Comparison of ENCODE assay signal across 8 mouse cellular contexts in genomic region chr16:31199926-31200789, GRCm38 (mm10). TPM values are rescaled to one million over a fixed set of nuclear protein-coding genes. Genes with fewer than 3 reads are reported as not detected.
DNase-seq lines count a peak whose midpoint lies in the region; ATAC-seq and TF ChIP-seq lines count a peak whose summit lies in the region.

No protein-coding gene starts in this region.

- H3K9ac ChIP-seq in heart, embryonic 13.5 days: peak overlapping the region; percentile 97
- H3K9ac ChIP-seq in liver, embryonic 13.5 days: peak overlapping the region; percentile 91
- peak overlapping the region; percentile 73 for H3K9ac ChIP-seq in stomach, embryonic 15.5 days

- H3K36me3 ChIP-seq in erythroblast, embryonic 14.5 days (ENCODE audit: control insufficient read depth): no peaks in the 10 kb centered on the region
- H3K36me3 ChIP-seq in heart, embryonic 13.5 days: no peaks in the 10 kb centered on the region
- no peaks in the 10 kb centered on the region for H3K36me3 ChIP-seq in liver, embryonic 13.5 days
- H3K36me3 ChIP-seq in stomach, embryonic 15.5 days: no peaks in the 10 kb centered on the region

- no peak for TF ChIP-seq CTCF in bone marrow macrophage, adult 2 months (IDR thresholded peaks at IDR 0.05; ENCODE audit: low read depth, low read length)

- peak; percentile 81 for DNase-seq in A20 (ENCODE audit: low read depth, low spot score)
- DNase-seq in kidney, postnatal 10 days: peak; percentile 74
- peak; percentile 64 for DNase-seq in liver, embryonic 13.5 days
- peak; percentile 65 for DNase-seq in neural tube, embryonic 10.5 days (ENCODE audit: extremely low spot score, low spot score)

- peaks cover 18% of the 10 kb centered on the region for H3K4me1 ChIP-seq in bone marrow macrophage, adult 2 months (ENCODE audit: control insufficient read depth, insufficient read depth, low read length)
- peaks cover 22% of the 10 kb centered on the region for H3K4me1 ChIP-seq in erythroblast, embryonic 14.5 days (ENCODE audit: control insufficient read depth)
- peaks cover 31% of the 10 kb centered on the region for H3K4me1 ChIP-seq in heart, embryonic 13.5 days
- H3K4me1 ChIP-seq in liver, embryonic 13.5 days (replicated peaks): peaks cover 26% of the 10 kb centered on the region
- peaks cover 14% of the 10 kb centered on the region; the same call in 1 of the 2 replicates for H3K4me1 ChIP-seq in stomach, embryonic 15.5 days

- H3K4me2 ChIP-seq in heart, embryonic 13.5 days: peak overlapping the region; percentile 80
- H3K4me2 ChIP-seq in liver, embryonic 13.5 days: peak overlapping the region; percentile 91
- H3K4me2 ChIP-seq in stomach, embryonic 15.5 days: peak overlapping the region; percentile 74

- peak overlapping the region; percentile 96 for H3K27ac ChIP-seq in bone marrow macrophage, adult 2 months (ENCODE audit: insufficient read depth, low read depth, low read length)
- H3K27ac ChIP-seq in heart, embryonic 13.5 days (replicated peaks): peak overlapping the region; percentile 95
- H3K27ac ChIP-seq in liver, embryonic 13.5 days: peak overlapping the region; percentile 93
- H3K27ac ChIP-seq in stomach, embryonic 15.5 days: peak overlapping the region; percentile 90

- H3K4me3 ChIP-seq in bone marrow macrophage, adult 2 months (ENCODE audit: insufficient read depth, low read length): peak overlapping the region; percentile 78
- H3K4me3 ChIP-seq in erythroblast, embryonic 14.5 days (replicated peaks): peak overlapping the region; percentile 93
- peak overlapping the region; percentile 93 for H3K4me3 ChIP-seq in heart, embryonic 13.5 days
- peak overlapping the region; percentile 86 for H3K4me3 ChIP-seq in liver, embryonic 13.5 days (replicated peaks)
- peak overlapping the region; percentile 88 for H3K4me3 ChIP-seq in stomach, embryonic 15.5 days (replicated peaks)

- TF ChIP-seq POLR2A in bone marrow macrophage, adult 2 months (IDR thresholded peaks at IDR 0.05; ENCODE audit: borderline replicate concordance, low read depth, low read length): no peak

- H3K9me3 ChIP-seq in erythroblast, embryonic 14.5 days (ENCODE audit: control insufficient read depth, low read length): no peaks in the 10 kb centered on the region
- H3K9me3 ChIP-seq in heart, embryonic 13.5 days: no peaks in the 10 kb centered on the region
- H3K9me3 ChIP-seq in liver, embryonic 13.5 days (replicated peaks): no peaks in the 10 kb centered on the region
- H3K9me3 ChIP-seq in stomach, embryonic 15.5 days: no peaks in the 10 kb centered on the region

- peak; percentile 3; the same call in 1 of the 2 replicates for ATAC-seq in heart, embryonic 13.5 days (ENCODE audit: extremely low read depth, insufficient number of reproducible peaks, low FRiP score, low TSS enrichment)
- peak; percentile 18 for ATAC-seq in liver, embryonic 13.5 days (ENCODE audit: low read depth)
- peak; percentile 4; the same call in 1 of the 2 replicates for ATAC-seq in stomach, embryonic 15.5 days (ENCODE audit: insufficient read depth, low FRiP score, low read depth)

- peaks cover 9% of the 10 kb centered on the region for H3K27me3 ChIP-seq in erythroblast, embryonic 14.5 days (ENCODE audit: control insufficient read depth)
- no peaks in the 10 kb centered on the region for H3K27me3 ChIP-seq in heart, embryonic 13.5 days (replicated peaks)
- 0 out of 2 replicates have a peak, but pooled peaks cover 2% of the 10 kb centered on the region for H3K27me3 ChIP-seq in liver, embryonic 13.5 days
- no peaks in the 10 kb centered on the region for H3K27me3 ChIP-seq in stomach, embryonic 15.5 days (replicated peaks)

- under 1% methylated on average over 56 of the region's 56 CpGs for WGBS in heart, embryonic 13.5 days
- WGBS in liver, embryonic 13.5 days (ENCODE audit: insufficient replicate concordance): under 1% methylated on average over 54 of the region's 56 CpGs
- under 1% methylated on average over 56 of the region's 56 CpGs for WGBS in stomach, embryonic 15.5 days

RNA-seq across cellular contexts. Expression of gene Acap2, which starts 0.9 kb away (rescaled TPM):
- 55.2 and 62.9 TPM in 2 replicates for polyA plus RNA-seq in bone marrow macrophage, adult 2 months (2012; ENCODE audit: insufficient read depth, insufficient read length, missing spikeins)
- 0.11 and 0.18 TPM in 2 replicates for polyA plus RNA-seq in erythroblast, embryonic 14.5 days (2012)
- polyA plus RNA-seq in heart, embryonic 13.5 days (2015; fragmentation: Nextera tagmentation; extraction: Ambion mirVana): 10.3 and 10.9 TPM in 2 replicates
- polyA plus RNA-seq in liver, embryonic 13.5 days (2015; fragmentation: Nextera tagmentation; extraction: Ambion mirVana): 5.8 and 6.7 TPM in 2 replicates
- polyA plus RNA-seq in stomach, embryonic 15.5 days (2015; fragmentation: Nextera tagmentation; extraction: Ambion mirVana): 17.7 and 19.9 TPM in 2 replicates

Comparison
In these comparisons a context has a peak if more than half of its experiments do, and no peak if none do; other contexts are left out.
1. Peak in every context shown above with its lines: DNase-seq, ATAC-seq, H3K4me3 ChIP-seq and H3K27ac ChIP-seq.